Mouse (Mus musculus) testis, adult 2 months (tissue): ENCODE measurements at regions not wholly inside any gene's neighbourhood (a gene's known extent, or its start where the extent isn't known, plus 50 kb on each side); places are given as distances from the start of the nearest gene placed in this dataset.

Experiments
- H3K27ac ChIP-seq: fragments of 200-500 bp; 2 replicates; pipeline ENCODE4 v1.5.1; 2012; ENCODE audit warnings: low read depth, low read length; ENCODE audit not compliant: control insufficient read depth, insufficient read depth
- H3K27me3 ChIP-seq: fragments of 200-500 bp; 2 replicates; pipeline ENCODE4 v1.6.1; 2012; ENCODE audit warnings: mild to moderate bottlenecking, low read length, moderate library complexity; ENCODE audit not compliant: control insufficient read depth, insufficient read depth
- H3K36me3 ChIP-seq: fragments of 200-500 bp; 2 replicates; pipeline ENCODE4 v1.6.1; 2012; ENCODE audit warnings: mild to moderate bottlenecking, low read length; ENCODE audit not compliant: control insufficient read depth, insufficient read depth
- H3K4me1 ChIP-seq: fragments of 200-500 bp; 2 replicates; pipeline ENCODE4 v1.6.1; 2012; ENCODE audit warnings: low read length; ENCODE audit not compliant: control insufficient read depth, insufficient read depth
- H3K4me3 ChIP-seq: fragments of 200-500 bp; 2 replicates; pipeline ENCODE4 v1.5.1; 2012; ENCODE audit warnings: low read depth, mild to moderate bottlenecking, low read length, moderate library complexity, mixed read lengths; ENCODE audit not compliant: control insufficient read depth
- CTCF ChIP-seq: fragments of 200-500 bp; IDR thresholded peaks from 2 replicates; pipeline ENCODE4 v1.5.1; 2012; ENCODE audit warnings: low read depth, mild to moderate bottlenecking, inconsistent platforms, low read length, moderate library complexity; ENCODE audit not compliant: control insufficient read depth, insufficient read depth, insufficient replicate concordance
- POLR2A ChIP-seq: fragments of 200-500 bp; IDR thresholded peaks from 2 replicates; pipeline ENCODE4 v1.6.1; 2012; ENCODE audit warnings: low read depth, mild to moderate bottlenecking, inconsistent platforms, low read length, moderate library complexity; ENCODE audit not compliant: control insufficient read depth

- Histone ChIP-seq H3K27me3 (no peaks in the 10 kb centered on the region), H3K27ac (no peak overlapping the region), H3K4me3 (no peak overlapping the region), H3K4me1 (no peaks in the 10 kb centered on the region), H3K36me3 (no peaks in the 10 kb centered on the region)
- TF ChIP-seq CTCF (no peak), POLR2A (no peak)
These were observed 458.2 kb downstream of the Fut8 start for GRCm38 (mm10) chr12:77696039-77696631.

GRCm38 (mm10) chr12:77696662-77697061 lies 458.7 kb downstream of the Fut8 start:
- H3K4me1 ChIP-seq, result no peaks in the 10 kb centered on the region
- no peaks in the 10 kb centered on the region for H3K27me3 ChIP-seq
- H3K27ac ChIP-seq, result no peak overlapping the region
- H3K36me3 ChIP-seq, result no peaks in the 10 kb centered on the region
- no peak for TF ChIP-seq POLR2A
- TF ChIP-seq CTCF, result no peak
- H3K4me3 ChIP-seq, result no peak overlapping the region

DNA sequence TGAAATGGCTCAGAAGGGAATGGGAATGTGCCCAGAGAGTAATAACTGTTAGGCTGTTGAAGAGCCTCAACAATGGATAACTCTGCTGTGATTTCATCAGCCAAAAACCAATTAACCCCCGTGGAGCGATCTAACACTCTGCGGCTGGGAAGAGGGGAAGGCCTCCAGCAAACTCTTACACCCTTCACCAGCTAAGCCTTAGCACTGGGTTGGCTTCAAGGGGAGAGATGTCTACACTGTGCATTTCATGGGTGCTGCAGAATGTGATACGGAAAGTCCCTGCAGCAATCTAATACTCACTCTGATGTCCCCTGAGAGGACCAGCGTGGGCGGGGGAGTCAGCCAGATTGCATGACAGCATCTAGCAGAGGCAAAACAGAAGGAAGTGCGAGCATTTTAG lies 460.2 kb downstream of the Fut8 start:
- TF ChIP-seq CTCF (no peak), POLR2A (no peak)
- Histone ChIP-seq H3K27me3 (no peaks in the 10 kb centered on the region), H3K27ac (no peak overlapping the region), H3K36me3 (no peaks in the 10 kb centered on the region), H3K4me1 (no peaks in the 10 kb centered on the region), H3K4me3 (no peak overlapping the region)

DNA sequence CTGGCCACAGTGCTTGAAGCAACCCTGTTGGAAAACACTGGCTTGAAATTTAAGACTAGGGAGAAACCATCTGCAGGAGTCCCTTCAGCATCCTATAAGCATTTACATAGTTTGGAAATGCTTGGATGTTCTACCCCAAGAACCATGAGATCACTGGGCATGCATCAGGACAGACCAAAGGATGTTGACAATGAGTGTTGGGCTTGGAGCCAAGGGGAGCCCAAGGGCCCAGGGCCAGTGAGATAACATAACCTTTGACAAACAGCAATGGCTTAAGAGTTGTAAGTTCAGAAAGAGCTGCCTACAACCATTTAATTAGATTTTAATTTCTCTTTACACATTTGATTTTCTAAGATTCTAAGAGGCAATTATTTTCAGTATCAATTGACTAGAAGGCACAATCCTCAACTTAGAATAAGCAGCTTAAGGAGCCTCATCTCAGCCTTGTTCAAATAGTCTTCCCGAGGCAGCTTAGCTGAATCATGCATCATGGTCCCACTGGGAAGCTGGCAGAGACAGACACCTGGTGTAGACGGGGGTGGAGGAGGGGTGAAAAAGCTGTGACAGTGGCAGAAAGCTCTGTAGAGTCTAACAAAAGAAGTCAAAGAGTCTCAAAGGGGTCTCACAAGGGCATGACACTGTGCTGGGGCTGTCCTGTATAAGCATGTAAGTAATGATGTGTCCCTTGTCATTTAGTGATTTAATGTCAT lies 462.1 kb downstream of the Fut8 start:
- H3K4me3 ChIP-seq, result no peak overlapping the region
- no peaks in the 10 kb centered on the region for H3K4me1 ChIP-seq
- H3K36me3 ChIP-seq, result no peaks in the 10 kb centered on the region
- TF ChIP-seq CTCF, result no peak
- TF ChIP-seq POLR2A, result no peak
- no peaks in the 10 kb centered on the region for H3K27me3 ChIP-seq
- no peak overlapping the region for H3K27ac ChIP-seq

GRCm38 (mm10) chr12:77715506-77715905 lies 477.6 kb downstream of the Fut8 start:
- H3K4me1 ChIP-seq, result no peaks in the 10 kb centered on the region
- no peaks in the 10 kb centered on the region for H3K36me3 ChIP-seq
- no peak for TF ChIP-seq CTCF
- TF ChIP-seq POLR2A, result no peak
- H3K4me3 ChIP-seq, result no peak overlapping the region
- no peaks in the 10 kb centered on the region for H3K27me3 ChIP-seq
- no peak overlapping the region for H3K27ac ChIP-seq

DNA sequence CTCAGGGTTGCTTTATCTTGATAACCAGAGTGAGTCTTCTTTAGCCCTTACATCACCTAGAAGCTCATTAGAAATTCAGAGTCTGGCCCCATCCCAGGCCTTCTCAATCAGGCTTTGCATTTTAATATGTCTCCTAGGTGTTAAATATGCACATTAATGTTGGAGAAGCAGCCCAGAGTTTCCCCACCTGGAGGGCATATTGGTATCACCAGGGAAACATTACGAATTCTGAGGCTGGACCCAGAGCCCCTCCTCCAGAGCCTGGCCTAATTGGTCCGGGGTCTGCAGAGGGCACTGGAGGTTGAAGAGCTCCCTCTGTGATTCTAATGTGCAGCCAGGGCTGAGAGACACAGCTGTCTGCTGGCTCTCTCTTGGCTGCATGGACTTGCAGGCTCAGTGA lies 478.1 kb downstream of the Fut8 start:
- no peaks in the 10 kb centered on the region for H3K36me3 ChIP-seq
- no peak overlapping the region for H3K27ac ChIP-seq
- H3K4me1 ChIP-seq, result no peaks in the 10 kb centered on the region
- no peak overlapping the region for H3K4me3 ChIP-seq
- TF ChIP-seq POLR2A (no peak), CTCF (no peak)
- H3K27me3 ChIP-seq, result no peaks in the 10 kb centered on the region

GRCm38 (mm10) chr12:77727766-77728165 lies 466.3 kb upstream of the Gm6657 start:
- Histone ChIP-seq H3K27ac (no peak overlapping the region), H3K27me3 (no peaks in the 10 kb centered on the region), H3K4me1 (no peaks in the 10 kb centered on the region), H3K4me3 (no peak overlapping the region), H3K36me3 (no peaks in the 10 kb centered on the region)
- TF ChIP-seq CTCF (no peak), POLR2A (no peak)
